Mouse (Mus musculus) lung, adult 2 months (tissue): ENCODE measurements at regions not wholly inside any gene's neighbourhood (a gene's known extent, or its start where the extent isn't known, plus 50 kb on each side); places are given as distances from the start of the nearest gene placed in this dataset.

Experiments
- CTCF ChIP-seq: fragments of 200-500 bp; IDR thresholded peaks from 2 replicates; pipeline ENCODE4 v1.5.1; 2011; ENCODE audit warnings: mild to moderate bottlenecking, low read length, control low read depth; ENCODE audit not compliant: insufficient read depth
- POLR2A ChIP-seq: fragments of 200-500 bp; IDR thresholded peaks from 2 replicates; pipeline ENCODE4 v1.6.1; 2011; ENCODE audit warnings: low read depth, mild to moderate bottlenecking, control low read depth, low read length, borderline replicate concordance; ENCODE audit errors: extremely low read depth

GRCm38 (mm10) chr15:62262487-62262886 lies 1339.7 kb upstream of the A1bg start:
- no peak for TF ChIP-seq POLR2A
- TF ChIP-seq CTCF: no peak
